Mouse (Mus musculus) limb, embryonic 14.5 days (tissue): ENCODE results near the gene Zc3h14. TPM values are rescaled to one million over a fixed set of nuclear protein-coding genes. Genes with fewer than 3 reads are reported as not detected.

Experiments used
- ATAC-seq: fragments of 200-750 bp; cut with Nextera tagmentation; 2 replicates; pipeline ENCODE4 v1.8.0; 2017; ENCODE audit warnings: low read depth, moderate number of reproducible peaks, moderate TSS enrichment; ENCODE audit not compliant: low FRiP score
- DNase-seq: peaks from one replicate; pipeline ENCODE4 v3.0.0-alpha.2; 2015; ENCODE audit warnings: low spot score
- H3K27ac ChIP-seq: fragments of 300-500 bp; sonication (generic); replicated peaks from 2 replicates; pipeline ENCODE4 v1.5.1; 2014; ENCODE audit warnings: low read depth, mild to moderate bottlenecking, low read length, moderate library complexity, mixed read lengths
- H3K27me3 ChIP-seq: fragments of 300-500 bp; sonication (generic); 2 replicates; pipeline ENCODE4 v1.6.1; 2014; ENCODE audit warnings: low read length, mixed read lengths; ENCODE audit not compliant: control insufficient read depth, insufficient read depth
- H3K36me3 ChIP-seq: fragments of 300-500 bp; sonication (generic); 2 replicates; pipeline ENCODE4 v1.6.1; 2014; ENCODE audit warnings: mild to moderate bottlenecking, low read length, moderate library complexity, mixed read lengths; ENCODE audit not compliant: control insufficient read depth, insufficient read depth
- H3K4me1 ChIP-seq: fragments of 300-500 bp; sonication (generic); 2 replicates; pipeline ENCODE4 v1.6.1; 2014; ENCODE audit warnings: antibody characterized with exemption, low read length, mixed read lengths; ENCODE audit not compliant: control insufficient read depth, insufficient read depth
- H3K4me2 ChIP-seq: fragments of 300-500 bp; sonication (generic); replicated peaks from 2 replicates; pipeline ENCODE4 v1.6.1; 2014; ENCODE audit warnings: low read depth, mild to moderate bottlenecking, low read length, moderate library complexity; ENCODE audit not compliant: severe bottlenecking
- H3K4me3 ChIP-seq: fragments of 300-500 bp; sonication (generic); replicated peaks from 2 replicates; pipeline ENCODE4 v1.5.1; 2014; ENCODE audit warnings: low read length
- H3K9ac ChIP-seq: fragments of 300-500 bp; sonication (generic); 2 replicates; pipeline ENCODE4 v1.6.1; 2014; ENCODE audit warnings: mild to moderate bottlenecking, low read depth, low read length, moderate library complexity; ENCODE audit not compliant: severe bottlenecking
- H3K9me3 ChIP-seq: fragments of 300-500 bp; sonication (generic); 2 replicates; pipeline ENCODE4 v1.6.1; 2016; ENCODE audit warnings: low read length; ENCODE audit not compliant: control insufficient read depth
- POLR2A ChIP-seq: fragments of 200-500 bp; IDR thresholded peaks from 2 replicates; pipeline ENCODE4 v1.8.0; 2012; ENCODE audit warnings: inconsistent platforms, mild to moderate bottlenecking, moderate library complexity, borderline replicate concordance; ENCODE audit not compliant: insufficient read depth, insufficient read length; ENCODE audit errors: extremely low read depth
- WGBS: fragments of 180-500 bp; shearing (Covaris S2); extraction: QIAGEN DNeasy Blood & Tissue Kit; methylation state at CpG from one replicate; pipeline ENCODE4 v1.1.7; 2014; 5-methylcytosine and 5-hydroxymethylcytosine counted together
- polyA plus RNA-seq, 2 experiments: library from polyadenylated mRNA; depleted of rRNA in 1 of 2; stranded (reverse) in 1 of 2; unstranded in 1 of 2; fragments of >200 nt; fragmentation: Nextera tagmentation in 1 of 2; extraction: Ambion mirVana in 1 of 2; gene quantifications; 2 replicates each; pipeline versions ENCODE4 v1.2.1 to v1.2.3; 2012 to 2014

Zc3h14 gene
- polyA plus RNA-seq, 2 experiments, result 128 to 145 TPM

DNA sequence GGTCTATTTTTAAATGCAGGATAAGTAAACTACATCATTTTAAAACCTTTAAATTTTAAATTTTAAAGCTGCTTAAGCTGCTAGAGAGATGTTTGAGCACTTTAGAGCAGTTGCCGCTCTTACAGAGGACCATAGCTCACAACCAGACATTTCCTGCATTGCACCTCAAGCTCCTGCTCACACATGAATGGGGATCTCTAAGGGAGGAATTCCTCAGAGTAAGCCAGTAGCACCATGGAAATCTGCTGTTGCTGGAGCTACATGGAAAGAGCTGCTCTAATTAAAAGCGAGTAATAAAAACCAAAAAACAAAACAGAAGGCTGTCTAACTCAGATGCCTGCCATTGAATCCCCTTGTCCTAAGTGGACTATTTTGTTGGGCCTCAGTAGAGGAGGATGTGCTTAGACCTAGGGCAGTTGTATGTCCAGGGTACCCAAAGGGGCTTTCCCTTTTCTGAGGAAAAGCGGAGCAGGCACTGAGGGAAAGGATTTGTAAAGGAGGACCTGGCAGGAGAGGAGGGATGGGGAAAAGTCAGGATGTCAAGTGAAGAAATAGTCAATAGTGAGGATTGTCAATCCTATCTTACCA is 49.1 kb downstream of the Zc3h14 start:
- no peak for ATAC-seq
- no peak overlapping the region for H3K4me2 ChIP-seq
- no peak overlapping the region for H3K9ac ChIP-seq
- no peak overlapping the region for H3K4me3 ChIP-seq
- no peaks in the 10 kb centered on the region for H3K4me1 ChIP-seq
- no peak for DNase-seq
- no peak for TF ChIP-seq POLR2A
- WGBS, result 92% methylated on average over 3 of the region's 3 CpGs
- no peaks in the 10 kb centered on the region for H3K9me3 ChIP-seq
- no peaks in the 10 kb centered on the region for H3K27me3 ChIP-seq
- peaks cover 44% of the 10 kb centered on the region for H3K36me3 ChIP-seq
- H3K27ac ChIP-seq, result no peak overlapping the region

DNA sequence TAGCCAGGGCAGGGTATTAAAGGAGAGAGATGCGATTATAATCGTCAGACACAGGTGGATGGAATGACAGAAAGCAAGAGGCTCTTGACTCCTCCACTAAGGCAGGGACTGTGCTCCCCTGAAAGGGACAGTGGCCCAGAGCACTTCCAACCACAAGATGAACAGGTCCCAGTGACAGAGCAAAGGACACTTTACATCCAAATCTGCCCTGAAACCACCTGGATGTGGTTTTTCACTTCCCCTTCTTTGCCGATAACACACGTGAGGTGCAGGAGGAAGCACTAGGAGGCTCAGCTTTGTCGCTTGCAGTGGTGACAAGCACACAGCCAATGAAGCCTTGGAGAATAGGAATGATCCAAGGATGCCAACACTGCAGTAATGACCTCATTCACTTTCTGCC is 53.6 kb downstream of the Zc3h14 start:
- Histone ChIP-seq H3K9me3 (no peaks in the 10 kb centered on the region), H3K4me1 (0 out of 2 replicates have a peak, but pooled peaks cover 5% of the 10 kb centered on the region), H3K27me3 (no peaks in the 10 kb centered on the region), H3K4me3 (no peak overlapping the region), H3K27ac (no peak overlapping the region), H3K9ac (no peak overlapping the region), H3K4me2 (no peak overlapping the region), H3K36me3 (peaks cover 11% of the 10 kb centered on the region; the same call in 1 of the 2 replicates)
- DNase-seq, result no peak
- ATAC-seq, result no peak
- 73% methylated on average over 5 of the region's 5 CpGs for WGBS
- no peak for TF ChIP-seq POLR2A

DNA sequence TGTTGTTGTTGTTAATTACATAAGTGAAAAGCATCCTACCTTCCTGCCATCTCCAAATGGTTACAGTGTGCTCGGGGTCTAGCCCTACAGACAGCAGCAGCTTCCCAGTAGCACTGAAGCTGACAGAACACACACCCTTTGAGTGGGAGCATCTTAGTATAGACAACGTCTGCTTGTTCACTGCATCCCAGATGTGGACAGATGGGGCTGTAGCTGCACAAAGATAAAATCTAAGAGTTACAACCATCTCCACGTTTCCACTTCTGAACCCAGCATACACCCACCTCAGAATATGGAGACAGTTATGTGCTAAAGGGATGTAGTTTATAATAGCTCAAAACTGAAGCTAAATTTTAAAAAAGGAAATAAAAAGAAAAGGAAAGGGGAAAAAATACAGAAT is 55.5 kb downstream of the Zc3h14 start:
- no peak overlapping the region for H3K9ac ChIP-seq
- H3K4me2 ChIP-seq, result no peak overlapping the region
- H3K36me3 ChIP-seq, result peaks cover 5% of the 10 kb centered on the region; the same call in 1 of the 2 replicates
- no peak for DNase-seq
- no peak overlapping the region for H3K4me3 ChIP-seq
- TF ChIP-seq POLR2A, result no peak
- no peak overlapping the region for H3K27ac ChIP-seq
- H3K4me1 ChIP-seq, result 0 out of 2 replicates have a peak, but pooled peaks cover 5% of the 10 kb centered on the region
- 53% methylated on average over 3 of the region's 3 CpGs for WGBS
- H3K9me3 ChIP-seq, result no peaks in the 10 kb centered on the region
- H3K27me3 ChIP-seq, result no peaks in the 10 kb centered on the region
- no peak for ATAC-seq

DNA sequence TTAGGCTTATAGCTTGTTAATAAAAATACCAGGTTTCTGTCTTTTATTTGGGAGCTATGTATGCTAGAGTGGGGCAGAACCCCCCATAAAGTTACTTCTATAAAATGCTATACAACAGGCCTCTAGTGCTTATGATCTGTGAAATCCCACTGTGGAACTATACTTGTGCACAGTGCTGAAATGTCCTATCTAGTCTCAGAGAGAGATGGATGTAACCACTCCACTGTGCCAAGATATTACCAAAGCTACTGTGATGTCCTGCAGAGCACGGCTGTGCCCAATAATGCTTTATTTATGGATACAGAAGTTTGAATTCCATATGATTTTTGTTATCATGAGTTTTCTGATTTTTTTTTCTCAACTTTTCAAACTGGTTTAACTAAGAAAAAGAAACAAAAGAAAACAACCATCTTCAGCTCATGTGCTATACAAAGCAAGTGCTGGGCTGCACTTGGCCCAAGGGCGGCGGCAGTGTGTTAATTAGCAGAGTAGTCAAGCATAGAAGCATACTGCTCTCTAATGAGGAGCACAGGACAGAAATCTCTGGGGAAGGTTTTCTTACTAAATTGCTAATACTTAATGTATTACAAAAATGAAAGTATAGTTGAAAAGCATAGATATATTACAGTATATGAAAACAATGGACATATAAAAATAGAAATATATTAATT is 57.4 kb downstream of the Zc3h14 start:
- Histone ChIP-seq H3K27ac (no peak overlapping the region), H3K4me1 (0 out of 2 replicates have a peak, but pooled peaks cover 5% of the 10 kb centered on the region), H3K27me3 (no peaks in the 10 kb centered on the region), H3K36me3 (no peaks in the 10 kb centered on the region; the same call in 1 of the 2 replicates), H3K9ac (no peak overlapping the region), H3K4me3 (no peak overlapping the region), H3K9me3 (no peaks in the 10 kb centered on the region), H3K4me2 (no peak overlapping the region)
- DNase-seq (no peak), ATAC-seq (no peak)
- no peak for TF ChIP-seq POLR2A
- WGBS, result 72% methylated on average over 3 of the region's 3 CpGs

DNA sequence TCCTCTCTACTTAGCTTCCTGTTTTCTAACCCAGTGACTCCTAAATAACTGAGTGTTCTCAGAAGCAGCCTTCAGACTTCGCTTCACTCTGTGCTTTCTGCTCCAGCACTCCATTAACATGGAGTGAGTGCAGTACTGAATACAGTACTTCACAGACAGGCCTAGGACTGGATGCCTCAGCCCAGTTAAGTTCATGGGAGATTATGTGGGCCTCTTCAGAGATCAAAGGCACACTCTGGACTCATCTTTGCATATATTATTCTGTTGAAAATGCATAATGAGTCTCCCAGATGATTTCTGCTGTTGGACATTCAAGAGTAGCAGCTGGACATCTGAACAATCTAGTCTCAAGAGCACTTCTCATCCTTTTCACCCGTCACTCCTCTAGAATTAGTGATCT is 74.0 kb downstream of the Zc3h14 start:
- Histone ChIP-seq H3K36me3 (0 out of 2 replicates have a peak, but pooled peaks cover 4% of the 10 kb centered on the region), H3K4me1 (no peaks in the 10 kb centered on the region), H3K4me3 (no peak overlapping the region), H3K4me2 (no peak overlapping the region), H3K27me3 (no peaks in the 10 kb centered on the region), H3K27ac (no peak overlapping the region), H3K9me3 (no peaks in the 10 kb centered on the region), H3K9ac (no peak overlapping the region)
- TF ChIP-seq POLR2A, result no peak
- DNase-seq (no peak), ATAC-seq (no peak)
- 78% methylated on average over 2 of the region's 2 CpGs for WGBS

DNA sequence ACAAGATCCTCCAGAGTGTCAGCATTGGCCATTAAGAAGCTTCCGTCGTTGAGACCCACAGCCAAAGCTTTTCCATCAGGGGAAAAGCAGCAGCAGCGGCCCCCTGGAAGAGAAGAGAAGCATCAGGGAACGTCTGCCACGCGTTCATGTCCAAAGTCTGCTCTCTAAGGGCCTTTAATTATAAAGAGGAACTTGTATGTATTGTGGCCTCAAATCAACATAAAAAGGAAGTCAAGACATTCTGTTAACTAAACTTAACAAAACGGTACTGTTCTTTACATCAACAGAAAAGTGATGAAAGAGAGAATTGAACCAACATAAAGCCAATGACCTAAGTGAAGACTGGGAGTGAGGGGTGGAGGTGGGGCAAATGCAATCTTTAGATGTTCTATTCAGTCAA is 84.4 kb downstream of the Zc3h14 start:
- 91% methylated on average over 7 of the region's 7 CpGs for WGBS
- H3K27ac ChIP-seq, result no peak overlapping the region
- ATAC-seq, result no peak
- no peaks in the 10 kb centered on the region for H3K36me3 ChIP-seq
- H3K9me3 ChIP-seq, result no peaks in the 10 kb centered on the region
- no peak overlapping the region for H3K4me2 ChIP-seq
- DNase-seq, result no peak
- H3K4me1 ChIP-seq, result no peaks in the 10 kb centered on the region
- H3K27me3 ChIP-seq, result no peaks in the 10 kb centered on the region
- no peak overlapping the region for H3K9ac ChIP-seq
- H3K4me3 ChIP-seq, result no peak overlapping the region
- no peak for TF ChIP-seq POLR2A
